Mouse (Mus musculus) gastrocnemius, postnatal 14 days (tissue): ENCODE data around the gene Ecpas. TPM values are rescaled to one million over a fixed set of nuclear protein-coding genes. Genes with fewer than 3 reads are reported as not detected.
A peak's percentile ranks its signal among the peaks of the same experiment; 100 is the strongest.

Source experiments
- DNase-seq: peaks from one replicate; pipeline ENCODE4 v3.0.0; 2021; ENCODE audit warnings: mixed read lengths
- intact Hi-C: fragments of 180-260 bp; cut with DNase I; formaldehyde crosslinking; loops from one replicate; pipeline ENCODE4 v1.15.1; 2025; ENCODE audit warnings: low total_unique reads
- total RNA-seq, 2 experiments: library from RNA; stranded (reverse); gene quantifications; 2 replicates each; pipeline ENCODE4 v1.2.3; 2021

Ecpas gene
- total RNA-seq, 2 experiments from 2014 or later, result 206 to 221 TPM

DNA sequence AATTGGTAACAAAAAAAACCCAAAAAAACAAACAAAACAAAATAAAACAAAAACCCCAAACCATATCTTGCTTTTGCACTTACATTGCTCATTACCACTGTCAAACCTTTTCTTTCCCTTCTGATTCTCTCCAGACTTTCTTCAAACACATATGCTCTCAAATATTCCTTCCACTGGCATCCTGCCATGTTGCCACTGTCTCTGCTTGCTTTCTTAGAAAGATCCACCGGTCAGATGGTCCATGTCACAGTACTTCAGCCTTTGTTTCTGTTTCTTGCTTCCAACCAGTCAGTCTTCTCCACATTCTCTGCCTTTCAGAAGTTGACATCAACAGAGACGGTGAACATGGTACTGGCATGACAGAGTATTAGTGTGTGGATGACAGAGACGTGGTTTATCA, 125.9 kb downstream of the Ecpas start:
- no peak for DNase-seq
- intact Hi-C loops, result no loop called here

DNA sequence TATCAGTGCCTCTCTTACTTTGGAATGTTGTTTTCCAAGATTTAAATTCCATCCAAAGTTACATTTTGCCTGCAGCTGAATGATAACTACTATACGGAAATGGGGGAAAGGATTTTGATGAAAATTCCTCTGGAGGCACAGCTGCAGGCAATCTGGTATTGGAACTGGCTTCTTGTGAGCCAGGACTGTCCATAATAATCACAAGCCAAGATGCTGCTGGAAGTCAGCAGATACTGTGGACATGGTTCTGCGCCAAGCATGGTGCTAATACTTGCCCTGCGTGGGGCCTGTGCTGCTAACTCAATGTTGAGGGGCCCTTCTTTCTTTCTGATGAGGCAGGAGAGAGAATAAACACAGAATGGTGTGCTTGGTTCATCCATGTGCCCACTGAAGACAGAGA, 149.1 kb downstream of the Ecpas start:
- peak; percentile 19 for DNase-seq
- intact Hi-C loops, result no loop called here

GRCm38 (mm10) chr4:58749510-58749909, 163.0 kb downstream of the Ecpas start:
- intact Hi-C loops, result loop anchor here (10.0 kb wide), 1 partner anchor 325 kb away; no protein-coding TSS in a partner anchor
- DNase-seq, result no peak

DNA sequence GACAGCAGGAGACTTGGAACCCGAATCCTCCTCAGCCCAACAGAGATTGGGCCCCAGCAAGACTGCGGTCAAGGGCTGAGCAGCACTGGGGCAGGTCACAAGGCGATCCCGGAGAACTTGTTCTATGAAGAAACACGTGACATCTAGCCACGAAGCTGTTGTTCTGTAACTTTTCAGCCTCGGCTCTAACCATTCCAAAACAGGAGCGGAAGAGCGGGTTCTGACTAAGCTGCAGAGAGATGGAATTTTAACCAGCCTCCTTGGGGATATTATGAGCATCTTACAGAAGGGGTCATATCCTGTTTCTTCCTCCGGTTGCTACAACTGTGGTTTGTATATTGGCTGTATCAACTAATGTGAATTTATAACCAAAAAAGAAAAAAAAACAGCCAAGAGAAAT, 163.4 kb downstream of the Ecpas start:
- DNase-seq, result peak; percentile 35
- intact Hi-C loops, result loop anchor here (10.0 kb wide), 1 partner anchor 324 kb away; no protein-coding TSS in a partner anchor

Other genes starting within 250 kb of the Ecpas start
- under 1 TPM; 0.10 to 0.22 TPM for gene Olfr267, start 125.0 kb downstream of the Ecpas start, total RNA-seq
- under 1 TPM; 0.16 to 0.18 TPM for gene Zkscan16, start 30.9 kb upstream of the Ecpas start, total RNA-seq
- 1 to 10 TPM; 3.4 to 3.7 TPM for gene Ptgr1, start 74.4 kb upstream of the Ecpas start, total RNA-seq
- gene Dnajc25, start 82.3 kb upstream of the Ecpas start, total RNA-seq, result 10 to 100 TPM; 10.5 to 12.1 TPM
- gene Gm20503, start 90.5 kb upstream of the Ecpas start, total RNA-seq, result 1 to 10 TPM in 1 of 2 experiments, not detected in 1; 2.2 TPM
- 10 to 100 TPM; 12.3 to 20.1 TPM for gene Gng10, start 122.3 kb upstream of the Ecpas start, total RNA-seq
- not detected for gene AI481877, start 226.2 kb upstream of the Ecpas start, total RNA-seq